Comparison of ENCODE assay signal across 26 mouse cellular contexts in the genomic region with DNA sequence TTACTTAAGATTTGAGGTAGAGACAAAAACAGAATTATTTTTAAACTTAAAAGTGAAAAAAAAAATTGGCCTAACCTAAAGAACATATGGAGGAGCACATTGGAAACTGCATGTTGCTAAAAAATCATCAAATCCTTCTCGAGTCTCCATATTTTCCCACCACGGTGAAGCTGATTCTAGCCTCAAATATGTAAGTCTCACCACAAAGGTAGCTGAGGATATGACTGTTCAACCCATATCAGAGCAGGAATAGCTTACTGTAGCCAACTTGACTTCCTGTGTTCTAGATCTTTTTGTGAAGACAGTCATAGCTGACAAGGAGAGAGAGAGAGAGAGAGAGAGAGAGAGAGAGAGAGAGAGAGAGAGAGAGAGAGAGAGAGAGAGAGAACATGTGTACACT.
DNase-seq lines count a peak whose midpoint lies in the region; ATAC-seq and TF ChIP-seq lines count a peak whose summit lies in the region.
"Had no signal": no experiment of that assay in that cellular context is flagged by ENCODE, and none has a peak within 500 bp of the region (broad histone marks: within the 10 kb centered on the region; RNA-seq: fewer than 3 reads in every experiment).

No protein-coding gene starts in this region.

- H3K4me3 ChIP-seq in forebrain, postnatal 0 days (ENCODE audit: low read depth, low read length) = no peak overlapping the region
- no peak overlapping the region for H3K4me3 ChIP-seq in forebrain, embryonic 13.5 days
- H3K4me3 ChIP-seq in hindbrain, embryonic 11.5 days (ENCODE audit: low read depth, low read length) = no peak overlapping the region
- H3K4me3 ChIP-seq: erythroblast, embryonic 14.5 days; limb, embryonic 13.5 days; liver, embryonic 13.5 days; midbrain, embryonic 12.5 days; neural tube, embryonic 13.5 days had no signal

- no peak for TF ChIP-seq CTCF in forebrain, postnatal 0 days (IDR thresholded peaks at IDR 0.05; ENCODE audit: low read depth)
- no peak for TF ChIP-seq CTCF in brain, embryonic 14.5 days (IDR thresholded peaks at IDR 0.05; ENCODE audit: borderline replicate concordance, extremely low read depth, insufficient read depth, insufficient read length)

- WGBS in forebrain, postnatal 0 days = 67% methylated on average over 2 of the region's 2 CpGs
- WGBS in forebrain, embryonic 13.5 days = 86% methylated on average over 2 of the region's 2 CpGs
- WGBS in hindbrain, embryonic 11.5 days = 74% methylated on average over 2 of the region's 2 CpGs

- no peak overlapping the region for H3K9ac ChIP-seq in forebrain, postnatal 0 days
- no peak overlapping the region for H3K9ac ChIP-seq in forebrain, embryonic 13.5 days
- no peak overlapping the region for H3K9ac ChIP-seq in hindbrain, embryonic 11.5 days (ENCODE audit: low read depth, low read length)
- H3K9ac ChIP-seq: limb, embryonic 13.5 days; liver, embryonic 13.5 days; lung, embryonic 14.5 days; midbrain, embryonic 12.5 days; neural tube, embryonic 13.5 days had no signal

- DNase-seq in forebrain, postnatal 0 days = peak; percentile 35
- DNase-seq in right cerebral cortex, adult 18-20 months = peak; percentile 18
- DNase-seq in right cerebral cortex, postnatal 10 days (ENCODE audit: low spot score in 2 of 2) = no peak
- DNase-seq in brain, embryonic 14.5 days (ENCODE audit: low read depth) = peak; percentile 33
- DNase-seq in telencephalon, adult 2 months (ENCODE audit: low read depth, low spot score) = peak; percentile 81
- no peak for DNase-seq in hindbrain, embryonic 11.5 days (ENCODE audit: low spot score)
- DNase-seq: adrenal gland, postnatal 14 days; cerebellum, adult 18-20 months; cerebellum, postnatal 25 days; gastrocnemius, postnatal 14 days; heart, adult 18-20 months; heart, postnatal 4 days; kidney, adult 11 months; kidney, postnatal 10 days; liver, embryonic 13.5 days; lung, embryonic 14.5 days had no signal

- ATAC-seq in forebrain, postnatal 0 days = 0 out of 2 replicates have a peak, but pooled peaks have one; percentile 18
- no peak for ATAC-seq in forebrain, embryonic 13.5 days
- no peak for ATAC-seq in hindbrain, embryonic 11.5 days (ENCODE audit: low FRiP score)
- ATAC-seq in erythroblast, adult 5-6 weeks (replicated peaks; ENCODE audit: low FRiP score, poor library complexity, severe bottlenecking) = no peak
- ATAC-seq: forebrain, embryonic 16.5 days; hindbrain, embryonic 16.5 days; Patski had no signal

- H3K4me1 ChIP-seq in forebrain, postnatal 0 days (ENCODE audit: insufficient read depth) = no peaks in the 10 kb centered on the region
- H3K4me1 ChIP-seq in forebrain, embryonic 13.5 days = no peaks in the 10 kb centered on the region
- H3K4me1 ChIP-seq in hindbrain, embryonic 11.5 days (replicated peaks; ENCODE audit: control insufficient read depth, insufficient read depth, low read length) = no peaks in the 10 kb centered on the region
- H3K4me1 ChIP-seq: limb, embryonic 13.5 days; liver, embryonic 13.5 days; midbrain, embryonic 12.5 days; neural tube, embryonic 13.5 days had no signal

- H3K4me2 ChIP-seq in forebrain, postnatal 0 days (ENCODE audit: low read depth) = no peak overlapping the region
- no peak overlapping the region for H3K4me2 ChIP-seq in forebrain, embryonic 13.5 days
- no peak overlapping the region for H3K4me2 ChIP-seq in hindbrain, embryonic 11.5 days (replicated peaks; ENCODE audit: low read depth, low read length)
- H3K4me2 ChIP-seq: limb, embryonic 13.5 days; liver, embryonic 13.5 days; lung, embryonic 14.5 days; midbrain, embryonic 12.5 days; neural tube, embryonic 13.5 days had no signal

- no peaks in the 10 kb centered on the region for H3K9me3 ChIP-seq in forebrain, postnatal 0 days (ENCODE audit: low read length)
- no peaks in the 10 kb centered on the region for H3K9me3 ChIP-seq in forebrain, embryonic 13.5 days (replicated peaks)
- no peaks in the 10 kb centered on the region for H3K9me3 ChIP-seq in hindbrain, embryonic 11.5 days (ENCODE audit: control insufficient read depth, low read length)
- H3K9me3 ChIP-seq: limb, embryonic 13.5 days; liver, embryonic 13.5 days; midbrain, embryonic 12.5 days; neural tube, embryonic 13.5 days had no signal

- no peaks in the 10 kb centered on the region for H3K36me3 ChIP-seq in forebrain, postnatal 0 days (ENCODE audit: insufficient read depth)
- H3K36me3 ChIP-seq in forebrain, embryonic 13.5 days (ENCODE audit: poor library complexity, severe bottlenecking) = no peaks in the 10 kb centered on the region
- H3K36me3 ChIP-seq in hindbrain, embryonic 11.5 days (ENCODE audit: control insufficient read depth, insufficient read depth, low read length) = no peaks in the 10 kb centered on the region
- H3K36me3 ChIP-seq: limb, embryonic 13.5 days; liver, embryonic 13.5 days; midbrain, embryonic 12.5 days; neural tube, embryonic 13.5 days had no signal

- no peaks in the 10 kb centered on the region for H3K27me3 ChIP-seq in forebrain, postnatal 0 days (ENCODE audit: insufficient read depth, low read length)
- no peaks in the 10 kb centered on the region for H3K27me3 ChIP-seq in forebrain, embryonic 13.5 days
- H3K27me3 ChIP-seq in hindbrain, embryonic 11.5 days (ENCODE audit: control insufficient read depth, insufficient read depth, low read length) = no peaks in the 10 kb centered on the region
- H3K27me3 ChIP-seq: limb, embryonic 13.5 days; liver, embryonic 13.5 days; midbrain, embryonic 12.5 days; neural tube, embryonic 13.5 days; Patski had no signal

- no peak overlapping the region for H3K27ac ChIP-seq in forebrain, postnatal 0 days (ENCODE audit: low read depth, low read length)
- no peak overlapping the region for H3K27ac ChIP-seq in forebrain, embryonic 13.5 days
- H3K27ac ChIP-seq in hindbrain, embryonic 11.5 days (ENCODE audit: low read depth, low read length) = no peak overlapping the region
- H3K27ac ChIP-seq: limb, embryonic 13.5 days; liver, embryonic 13.5 days; macrophage; midbrain, embryonic 12.5 days; neural tube, embryonic 13.5 days had no signal

- TF ChIP-seq POLR2A in brain, embryonic 14.5 days (IDR thresholded peaks at IDR 0.05; ENCODE audit: borderline replicate concordance, extremely low read depth, insufficient read depth, insufficient read length, poor library complexity, severe bottlenecking) = no peak

Comparison
In these comparisons a context has a peak if more than half of its experiments do, and no peak if none do; other contexts are left out.
1. DNase-seq: peak in forebrain, postnatal 0 days (single experiment), right cerebral cortex, adult 18-20 months (single experiment), brain, embryonic 14.5 days (single experiment) and telencephalon, adult 2 months (single experiment); none in right cerebral cortex, postnatal 10 days (0 of 2) and hindbrain, embryonic 11.5 days (single experiment).